Mouse (Mus musculus) limb, embryonic 12.5 days (tissue): Measurements from ENCODE around the gene Tbx10. TPM values are rescaled to one million over a fixed set of nuclear protein-coding genes. Genes with fewer than 3 reads are reported as not detected.

Experiments
- ATAC-seq: fragments of 200-750 bp; cut with Nextera tagmentation; 2 replicates; pipeline ENCODE4 v1.8.0; 2017; ENCODE audit warnings: low read depth, moderate TSS enrichment; ENCODE audit not compliant: insufficient number of reproducible peaks, insufficient read depth, low FRiP score, low TSS enrichment
- H3K27ac ChIP-seq: fragments of 300-500 bp; sonication (generic); 2 replicates; pipeline ENCODE4 v1.5.1; 2016; ENCODE audit warnings: mild to moderate bottlenecking, moderate library complexity
- H3K27me3 ChIP-seq: fragments of 300-500 bp; sonication (generic); 2 replicates; pipeline ENCODE4 v1.6.1; 2016; ENCODE audit warnings: mild to moderate bottlenecking, moderate library complexity
- H3K36me3 ChIP-seq: fragments of 300-500 bp; sonication (generic); 2 replicates; pipeline ENCODE4 v1.6.1; 2016; ENCODE audit warnings: mild to moderate bottlenecking, moderate library complexity
- H3K4me1 ChIP-seq: fragments of 300-500 bp; sonication (generic); replicated peaks from 2 replicates; pipeline ENCODE4 v1.6.1; 2016
- H3K4me2 ChIP-seq: fragments of 300-500 bp; sonication (generic); 2 replicates; pipeline ENCODE4 v1.6.1; 2016; ENCODE audit warnings: mild to moderate bottlenecking, moderate library complexity
- H3K4me3 ChIP-seq: fragments of 300-500 bp; sonication (generic); replicated peaks from 2 replicates; pipeline ENCODE4 v1.5.1; 2016; ENCODE audit warnings: mild to moderate bottlenecking
- H3K9ac ChIP-seq: fragments of 300-500 bp; sonication (generic); replicated peaks from 2 replicates; pipeline ENCODE4 v1.6.1; 2016; ENCODE audit warnings: mild to moderate bottlenecking, moderate library complexity
- H3K9me3 ChIP-seq: fragments of 300-500 bp; sonication (generic); 2 replicates; pipeline ENCODE4 v1.6.1; 2016; ENCODE audit warnings: mild to moderate bottlenecking, moderate library complexity
- WGBS: fragments of 180-500 bp; shearing (Covaris S2); methylation state at CpG from one replicate; pipeline ENCODE4 v1.1.7; 2016; 5-methylcytosine and 5-hydroxymethylcytosine counted together
- polyA plus RNA-seq: library from polyadenylated mRNA; unstranded; fragments of >200 nt; fragmentation: Nextera tagmentation; extraction: Ambion mirVana; gene quantifications from 2 replicates; pipeline ENCODE4 v1.2.1, GENCODE M21; 2016

The Tbx10 gene
- polyA plus RNA-seq, 1 experiment from 2014 or later: not detected

DNA sequence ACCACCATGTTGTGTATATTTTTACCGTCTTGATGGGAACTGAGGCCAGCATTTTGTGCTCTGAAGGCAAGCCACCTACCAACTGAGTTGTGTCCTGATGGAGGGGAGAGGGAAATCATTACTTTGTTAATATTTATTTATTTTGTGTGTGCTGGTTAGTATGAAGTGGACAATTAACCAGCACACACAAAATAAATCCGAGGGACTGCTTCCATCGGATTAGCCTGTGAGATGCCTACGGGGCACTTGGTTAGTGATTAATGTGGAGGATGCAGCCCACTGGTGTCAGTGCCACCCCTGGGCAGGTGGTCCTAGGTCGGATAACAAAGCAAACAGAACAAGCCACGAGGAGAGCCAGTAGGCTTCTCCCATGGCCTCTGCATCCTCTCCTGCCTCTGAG is 2.4 kb downstream of the Tbx10 start:
- H3K27ac ChIP-seq: no peak overlapping the region
- ATAC-seq: no peak
- H3K4me1 ChIP-seq: peaks cover 9% of the 10 kb centered on the region
- no peak overlapping the region for H3K9ac ChIP-seq
- no peaks in the 10 kb centered on the region for H3K9me3 ChIP-seq
- WGBS: 65% methylated on average over 6 of the region's 6 CpGs
- H3K36me3 ChIP-seq: no peaks in the 10 kb centered on the region
- no peak overlapping the region for H3K4me3 ChIP-seq
- 0 out of 2 replicates have a peak, but pooled peaks cover 8% of the 10 kb centered on the region for H3K27me3 ChIP-seq
- H3K4me2 ChIP-seq: no peak overlapping the region

GRCm38 (mm10) chr19:3995505-3995904 is 3.0 kb downstream of the Tbx10 start:
- 88% methylated on average over 3 of the region's 3 CpGs for WGBS
- no peak overlapping the region for H3K9ac ChIP-seq
- no peak overlapping the region for H3K27ac ChIP-seq
- 0 out of 2 replicates have a peak, but pooled peaks cover 8% of the 10 kb centered on the region for H3K27me3 ChIP-seq
- no peak for ATAC-seq
- H3K4me3 ChIP-seq: no peak overlapping the region
- H3K4me1 ChIP-seq: peaks cover 9% of the 10 kb centered on the region
- H3K36me3 ChIP-seq: no peaks in the 10 kb centered on the region
- H3K4me2 ChIP-seq: no peak overlapping the region
- H3K9me3 ChIP-seq: no peaks in the 10 kb centered on the region

- H3K36me3 ChIP-seq: no peaks in the 10 kb centered on the region
- WGBS: 68% methylated on average over 7 of the region's 7 CpGs
- 0 out of 2 replicates have a peak, but pooled peaks cover 3% of the 10 kb centered on the region for H3K27me3 ChIP-seq
- H3K9me3 ChIP-seq: no peaks in the 10 kb centered on the region
- H3K4me3 ChIP-seq: no peak overlapping the region
- H3K9ac ChIP-seq: no peak overlapping the region
- no peak overlapping the region for H3K27ac ChIP-seq
- H3K4me2 ChIP-seq: no peak overlapping the region
- ATAC-seq: no peak
- H3K4me1 ChIP-seq: peaks cover 13% of the 10 kb centered on the region
These were observed 3.6 kb downstream of the Tbx10 start for GRCm38 (mm10) chr19:3996106-3996505.

DNA sequence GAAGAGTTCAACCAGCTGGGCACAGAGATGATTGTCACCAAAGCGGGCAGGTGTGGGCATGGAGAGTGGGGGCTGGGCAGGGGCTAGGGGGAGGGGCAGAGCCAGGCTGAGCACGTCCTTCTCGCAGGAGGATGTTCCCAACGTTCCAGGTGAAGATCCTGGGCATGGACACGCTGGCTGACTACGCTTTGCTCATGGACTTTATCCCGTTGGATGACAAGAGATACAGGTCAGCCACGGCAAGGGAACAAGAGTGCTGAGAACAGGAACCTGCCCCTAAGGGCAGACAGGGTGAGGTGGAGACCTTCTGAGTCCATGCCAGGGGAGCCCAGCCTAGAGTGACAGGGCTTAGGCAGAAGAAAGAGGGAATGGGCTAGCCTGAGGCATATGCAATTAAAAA is 4.2 kb downstream of the Tbx10 start:
- no peak overlapping the region for H3K4me3 ChIP-seq
- no peaks in the 10 kb centered on the region for H3K9me3 ChIP-seq
- 81% methylated on average over 8 of the region's 8 CpGs for WGBS
- ATAC-seq: no peak
- H3K27me3 ChIP-seq: 0 out of 2 replicates have a peak, but pooled peaks cover 3% of the 10 kb centered on the region
- H3K36me3 ChIP-seq: no peaks in the 10 kb centered on the region
- H3K4me2 ChIP-seq: no peak overlapping the region
- H3K9ac ChIP-seq: no peak overlapping the region
- no peak overlapping the region for H3K27ac ChIP-seq
- peaks cover 18% of the 10 kb centered on the region for H3K4me1 ChIP-seq

DNA sequence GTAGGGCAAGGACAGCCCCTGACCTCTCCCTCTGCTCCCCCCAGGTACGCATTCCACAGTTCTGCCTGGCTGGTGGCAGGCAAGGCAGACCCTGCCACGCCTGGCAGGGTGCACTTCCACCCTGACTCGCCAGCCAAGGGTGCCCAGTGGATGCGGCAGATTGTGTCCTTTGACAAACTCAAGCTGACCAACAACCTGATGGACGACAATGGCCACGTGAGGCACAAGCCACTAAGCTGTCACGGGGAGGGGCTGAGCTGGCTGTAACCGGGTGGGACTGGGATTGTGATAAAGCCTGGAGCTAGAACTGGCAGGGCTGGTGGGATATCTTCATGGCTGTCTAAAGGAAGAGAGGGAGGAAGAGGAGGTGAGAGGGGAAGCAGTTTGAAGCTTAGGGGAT is 4.7 kb downstream of the Tbx10 start:
- peaks cover 18% of the 10 kb centered on the region for H3K4me1 ChIP-seq
- H3K27ac ChIP-seq: no peak overlapping the region
- H3K27me3 ChIP-seq: 0 out of 2 replicates have a peak, but pooled peaks cover 3% of the 10 kb centered on the region
- 62% methylated on average over 8 of the region's 8 CpGs for WGBS
- no peaks in the 10 kb centered on the region for H3K9me3 ChIP-seq
- H3K36me3 ChIP-seq: no peaks in the 10 kb centered on the region
- H3K4me2 ChIP-seq: no peak overlapping the region
- no peak overlapping the region for H3K9ac ChIP-seq
- H3K4me3 ChIP-seq: no peak overlapping the region
- no peak for ATAC-seq

GRCm38 (mm10) chr19:3998335-3998734 is 5.8 kb downstream of the Tbx10 start:
- no peaks in the 10 kb centered on the region for H3K36me3 ChIP-seq
- H3K27me3 ChIP-seq: 0 out of 2 replicates have a peak, but pooled peaks cover 3% of the 10 kb centered on the region
- no peaks in the 10 kb centered on the region for H3K9me3 ChIP-seq
- ATAC-seq: no peak
- no peak overlapping the region for H3K4me3 ChIP-seq
- no peak overlapping the region for H3K4me2 ChIP-seq
- 74% methylated on average over 8 of the region's 8 CpGs for WGBS
- peaks cover 18% of the 10 kb centered on the region for H3K4me1 ChIP-seq
- 0 out of 2 replicates have a peak overlapping the region, but pooled peaks have one; percentile 23 for H3K9ac ChIP-seq
- no peak overlapping the region for H3K27ac ChIP-seq

GRCm38 (mm10) chr19:3999121-3999730 is 6.7 kb downstream of the Tbx10 start:
- H3K36me3 ChIP-seq: 0 out of 2 replicates have a peak, but pooled peaks cover 4% of the 10 kb centered on the region
- H3K4me2 ChIP-seq: peak overlapping the region; percentile 84
- H3K9ac ChIP-seq: peak overlapping the region; percentile 47; the same call in 1 of the 2 replicates
- H3K9me3 ChIP-seq: no peaks in the 10 kb centered on the region
- ATAC-seq: no peak
- no peak overlapping the region for H3K27ac ChIP-seq
- H3K27me3 ChIP-seq: no peaks in the 10 kb centered on the region
- peaks cover 18% of the 10 kb centered on the region for H3K4me1 ChIP-seq
- WGBS: 76% methylated on average over 9 of the region's 9 CpGs
- peak overlapping the region; percentile 82 for H3K4me3 ChIP-seq

GRCm38 (mm10) chr19:4000119-4000900 is 7.8 kb downstream of the Tbx10 start, which contains the start of the genes Nudt8 and Gm49405:
TSS of gene Nudt8 (plus strand) at chr19:4000580.
TSS of gene Gm49405 (plus strand) at chr19:4000626.
- H3K4me2 ChIP-seq: peak within 1 kb of the TSS; percentile 84
- WGBS: under 1% methylated on average over 64 of the region's 64 CpGs
- peaks cover 18% of the 10 kb centered on the region for H3K4me1 ChIP-seq
- ATAC-seq: peak; percentile 87
- peak within 1 kb of the TSS; percentile 89 for H3K9ac ChIP-seq
- no peaks in the 10 kb centered on the region for H3K27me3 ChIP-seq
- no peaks in the 10 kb centered on the region for H3K9me3 ChIP-seq
- peaks cover 13% of the 10 kb centered on the region for H3K36me3 ChIP-seq
- H3K4me3 ChIP-seq: peak within 1 kb of the TSS; percentile 82
- peak within 1 kb of the TSS; percentile 98 for H3K27ac ChIP-seq

DNA sequence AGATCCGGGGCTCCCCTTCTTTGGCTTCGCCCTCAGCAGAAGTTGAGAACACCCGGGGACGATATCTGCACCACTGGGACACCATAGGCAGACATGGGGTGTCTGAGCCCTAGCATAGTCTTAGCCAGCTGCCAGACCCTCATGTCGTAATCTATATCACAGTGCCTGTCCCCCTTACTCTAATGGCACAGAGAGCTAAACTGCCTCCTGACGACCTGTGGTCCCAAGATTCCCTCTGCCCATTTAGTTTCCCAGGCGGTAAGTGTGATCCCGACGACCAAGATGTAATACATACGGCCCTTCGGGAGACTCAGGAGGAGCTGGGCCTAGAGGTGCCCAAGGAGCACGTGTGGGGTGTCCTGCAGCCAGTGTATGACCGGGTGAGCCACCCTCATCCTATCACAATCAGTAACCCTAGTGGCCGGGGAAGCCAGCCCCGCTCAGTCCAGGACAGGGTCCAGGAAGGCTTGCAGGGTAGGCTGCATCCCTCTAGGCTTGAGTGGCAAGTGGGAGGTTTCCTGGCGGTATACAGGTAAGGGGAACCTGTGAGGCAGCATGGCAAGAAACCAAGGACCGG is 8.5 kb downstream of the Tbx10 start:
- H3K9ac ChIP-seq: peak overlapping the region; percentile 89
- peaks cover 14% of the 10 kb centered on the region for H3K4me1 ChIP-seq
- H3K36me3 ChIP-seq: peaks cover 19% of the 10 kb centered on the region
- WGBS: 15% methylated on average over 17 of the region's 17 CpGs
- H3K27ac ChIP-seq: peak overlapping the region; percentile 98
- no peaks in the 10 kb centered on the region for H3K27me3 ChIP-seq
- H3K4me2 ChIP-seq: peak overlapping the region; percentile 84
- peak overlapping the region; percentile 82 for H3K4me3 ChIP-seq
- ATAC-seq: peak; percentile 20; the same call in 1 of the 2 replicates
- no peaks in the 10 kb centered on the region for H3K9me3 ChIP-seq

GRCm38 (mm10) chr19:4001752-4002151 is 9.2 kb downstream of the Tbx10 start:
- Histone ChIP-seq H3K36me3 (peaks cover 26% of the 10 kb centered on the region), H3K4me1 (peaks cover 13% of the 10 kb centered on the region), H3K27ac (no peak overlapping the region), H3K4me3 (peak overlapping the region; percentile 82), H3K27me3 (no peaks in the 10 kb centered on the region), H3K9me3 (no peaks in the 10 kb centered on the region), H3K9ac (no peak overlapping the region), H3K4me2 (peak overlapping the region; percentile 84)
- no peak for ATAC-seq
- WGBS: 81% methylated on average over 5 of the region's 5 CpGs

DNA sequence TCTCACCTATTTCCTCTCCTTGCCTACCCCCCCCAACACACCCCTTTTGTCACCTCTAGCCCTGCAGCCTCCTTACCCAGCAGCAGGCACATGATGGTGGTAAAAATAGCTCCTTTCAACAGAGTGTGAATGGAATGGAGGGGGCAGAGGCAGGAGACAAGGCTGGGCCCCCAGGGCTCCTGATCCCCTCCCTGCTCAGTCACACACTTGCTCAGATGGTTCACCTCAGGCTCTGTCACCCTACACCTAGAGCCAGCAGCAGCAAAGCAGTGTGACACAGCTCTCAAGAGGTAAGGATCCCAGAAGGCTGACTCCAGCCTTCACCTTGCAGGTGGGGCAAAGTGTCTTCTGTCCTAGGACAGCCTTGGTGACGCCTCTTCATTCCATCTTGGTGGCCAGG is 10.6 kb downstream of the Tbx10 start, which contains the start of gene Doc2g:
Gene Doc2g, plus strand, starts transcription at position 202 of the 400 bp plus-strand sequence.
- Histone ChIP-seq H3K4me3 (no peak within 1 kb of the TSS), H3K4me1 (peaks cover 13% of the 10 kb centered on the region), H3K27ac (no peak within 1 kb of the TSS), H3K36me3 (peaks cover 40% of the 10 kb centered on the region), H3K9ac (peak within 1 kb of the TSS; percentile 14; the same call in 1 of the 2 replicates), H3K27me3 (no peaks in the 10 kb centered on the region), H3K4me2 (no peak within 1 kb of the TSS), H3K9me3 (no peaks in the 10 kb centered on the region)
- ATAC-seq: no peak
- 82% methylated on average over 1 of the region's 1 CpGs for WGBS
